Mouse (Mus musculus): ENCODE measurements around the gene Wapl. TPM values are rescaled to one million over a fixed set of nuclear protein-coding genes. Genes with fewer than 3 reads are reported as not detected.

Wapl gene
- polyA plus RNA-seq (2014; fragmentation: Illumina TruSeq; extraction: RNeasy Lipid Tissue Mini Kit (QIAGEN cat#74804); ENCODE audit: low read depth, low replicate concordance) = 72.8 TPM

DNA sequence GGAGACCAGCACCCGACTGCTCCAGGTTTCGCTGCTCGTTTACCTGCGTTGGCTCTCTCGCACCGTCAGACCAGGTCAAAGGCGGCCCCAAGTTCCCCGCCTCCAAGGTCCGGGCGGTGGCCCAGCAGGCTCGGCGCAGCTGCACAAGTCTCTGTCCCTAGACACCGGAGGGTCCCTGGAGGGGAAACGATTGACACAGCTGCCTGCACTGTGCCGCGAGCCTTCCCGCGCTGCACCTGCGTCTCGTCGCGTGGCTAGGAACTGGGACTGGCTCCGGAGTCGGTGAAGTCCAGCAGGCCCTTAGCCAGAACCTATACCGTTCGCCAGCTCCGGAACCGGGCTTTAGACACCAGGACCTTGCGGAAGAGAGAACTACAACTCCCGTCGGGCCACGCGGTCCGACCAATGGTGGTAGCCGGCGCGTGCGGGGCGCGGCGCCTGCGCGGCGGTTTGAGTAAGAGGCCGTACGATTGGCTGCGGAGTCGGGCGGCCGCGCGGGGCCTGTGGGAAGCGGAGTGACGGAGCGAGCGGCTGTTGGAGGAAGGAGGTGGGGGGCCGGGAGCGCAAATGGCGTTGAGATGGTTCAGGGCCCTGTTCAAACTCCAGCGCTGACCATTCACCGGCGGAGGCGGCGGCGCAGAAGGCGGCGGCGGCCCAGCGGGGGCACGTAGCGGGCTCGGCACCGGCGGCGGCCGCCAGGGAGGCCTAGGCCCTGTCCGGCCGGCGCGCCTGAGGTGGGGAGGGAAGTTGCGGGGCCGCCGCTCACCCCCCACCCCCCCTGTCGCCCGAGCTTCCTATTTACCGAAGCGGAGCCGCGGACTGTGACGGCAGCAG is at the start of gene Wapl:
TSS of gene Wapl (plus strand) at position 534 of the 834 bp plus-strand sequence.

Other genes starting within 250 kb of the Wapl start
- 34.1 TPM for gene Bmpr1a, start 170.6 kb upstream of the Wapl start, polyA plus RNA-seq (2014; fragmentation: Illumina TruSeq; extraction: RNeasy Lipid Tissue Mini Kit (QIAGEN cat#74804); ENCODE audit: low read depth, low replicate concordance)
- gene 9230112D13Rik, start 151.1 kb upstream of the Wapl start, polyA plus RNA-seq (2014; fragmentation: Illumina TruSeq; extraction: RNeasy Lipid Tissue Mini Kit (QIAGEN cat#74804); ENCODE audit: low read depth, low replicate concordance) = not detected
- 0.08 TPM for gene Ldb3, start 85.2 kb upstream of the Wapl start, polyA plus RNA-seq (2014; fragmentation: Illumina TruSeq; extraction: RNeasy Lipid Tissue Mini Kit (QIAGEN cat#74804); ENCODE audit: low read depth, low replicate concordance)
- not detected for gene Opn4, start 73.8 kb upstream of the Wapl start, polyA plus RNA-seq (2014; fragmentation: Illumina TruSeq; extraction: RNeasy Lipid Tissue Mini Kit (QIAGEN cat#74804); ENCODE audit: low read depth, low replicate concordance)
- 0.21 TPM for gene Grid1, start 146.2 kb downstream of the Wapl start, polyA plus RNA-seq (2014; fragmentation: Illumina TruSeq; extraction: RNeasy Lipid Tissue Mini Kit (QIAGEN cat#74804); ENCODE audit: low read depth, low replicate concordance)

All from liver, adult 10 weeks (tissue).